Mouse (Mus musculus): ENCODE measurements around the gene Shb. TPM values are rescaled to one million over a fixed set of nuclear protein-coding genes. Genes with fewer than 3 reads are reported as not detected.

Gene Shb
- polyA plus RNA-seq, 1 experiment from 2014 or later: 2.6 TPM

DNA sequence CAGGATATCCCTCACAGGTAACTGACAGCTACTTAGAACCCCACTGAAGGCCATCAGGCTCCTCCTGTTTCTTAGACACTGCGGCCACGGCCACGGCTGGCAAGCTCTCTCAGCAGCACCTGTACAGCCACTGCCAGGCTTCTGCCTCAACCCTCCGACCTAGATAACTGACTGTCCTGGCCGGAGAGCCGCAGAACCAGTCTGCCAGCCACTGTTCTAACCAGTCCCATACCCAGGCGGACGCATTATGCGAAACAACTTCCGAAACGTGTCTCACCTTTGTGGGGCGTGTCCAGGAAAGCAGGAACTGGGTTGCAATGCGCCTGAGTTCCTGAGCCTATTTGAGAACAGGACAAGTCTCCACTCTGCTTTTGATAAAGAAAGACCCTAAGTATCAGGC lies 50.0 kb downstream of the Shb start:
- H3K4me1 ChIP-seq (ENCODE audit: control insufficient read depth, insufficient read depth, low read depth, low read length): peaks cover 25% of the 10 kb centered on the region
- ATAC-seq: no peak
- WGBS: 91% methylated on average over 13 of the region's 13 CpGs
- no peaks in the 10 kb centered on the region for H3K27me3 ChIP-seq (replicated peaks; ENCODE audit: control insufficient read depth, insufficient read depth, low read length)
- H3K9me3 ChIP-seq (ENCODE audit: control insufficient read depth, low read length): no peaks in the 10 kb centered on the region
- no peak overlapping the region for H3K9ac ChIP-seq (ENCODE audit: low read depth, low read length)
- no peaks in the 10 kb centered on the region for H3K36me3 ChIP-seq (ENCODE audit: control insufficient read depth, insufficient read depth, low read length)
- no peak overlapping the region for H3K27ac ChIP-seq (ENCODE audit: low read depth, low read length)
- H3K4me3 ChIP-seq (ENCODE audit: low read length): no peak overlapping the region
- H3K4me2 ChIP-seq (ENCODE audit: low read length): no peak overlapping the region

DNA sequence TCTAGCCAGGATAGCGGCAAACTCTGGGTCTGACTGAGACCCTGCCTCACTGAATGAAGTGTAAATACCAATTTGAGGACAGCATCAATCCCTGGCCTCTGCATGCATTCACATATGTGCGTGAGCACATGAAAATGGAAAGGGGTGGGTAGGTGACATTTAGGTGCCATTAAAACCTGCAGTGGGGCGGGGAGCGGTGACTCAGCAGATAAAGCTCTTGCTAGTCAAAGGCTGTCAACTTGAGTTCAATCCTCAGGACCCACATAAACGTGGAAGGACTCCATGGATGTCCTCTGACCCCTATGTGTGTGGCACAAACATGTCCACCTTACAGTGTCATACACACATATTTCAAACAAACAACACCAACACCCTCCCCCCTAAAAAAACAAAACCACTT lies 50.8 kb downstream of the Shb start:
- H3K4me3 ChIP-seq (ENCODE audit: low read length): no peak overlapping the region
- H3K27ac ChIP-seq (ENCODE audit: low read depth, low read length): no peak overlapping the region
- no peaks in the 10 kb centered on the region for H3K9me3 ChIP-seq (ENCODE audit: control insufficient read depth, low read length)
- no peak overlapping the region for H3K9ac ChIP-seq (ENCODE audit: low read depth, low read length)
- peaks cover 25% of the 10 kb centered on the region for H3K4me1 ChIP-seq (ENCODE audit: control insufficient read depth, insufficient read depth, low read depth, low read length)
- WGBS: 84% methylated on average over 5 of the region's 5 CpGs
- no peak overlapping the region for H3K4me2 ChIP-seq (ENCODE audit: low read length)
- no peak for ATAC-seq
- H3K27me3 ChIP-seq (replicated peaks; ENCODE audit: control insufficient read depth, insufficient read depth, low read length): no peaks in the 10 kb centered on the region
- H3K36me3 ChIP-seq (ENCODE audit: control insufficient read depth, insufficient read depth, low read length): no peaks in the 10 kb centered on the region

DNA sequence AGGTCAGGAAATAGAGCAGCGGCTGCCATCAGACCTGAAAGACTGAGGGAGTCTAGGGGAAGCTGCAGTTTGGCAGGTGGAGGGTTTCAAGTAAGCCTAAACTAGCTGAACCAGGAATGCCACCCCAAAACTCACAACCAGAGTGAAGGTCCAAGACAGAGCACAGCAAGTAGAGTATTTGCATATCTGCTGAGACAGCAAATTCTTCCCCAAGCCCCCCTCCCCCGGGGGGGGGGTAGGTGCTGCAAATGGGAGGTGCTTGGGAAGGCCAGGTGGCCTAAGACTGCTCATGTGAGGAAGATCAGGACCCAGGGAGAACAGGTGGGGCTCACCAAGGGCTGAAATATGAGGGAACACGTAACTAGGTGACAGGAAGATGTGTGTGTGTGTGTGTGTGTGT lies 51.7 kb downstream of the Shb start:
- no peak for ATAC-seq
- no peaks in the 10 kb centered on the region for H3K9me3 ChIP-seq (ENCODE audit: control insufficient read depth, low read length)
- no peaks in the 10 kb centered on the region for H3K27me3 ChIP-seq (replicated peaks; ENCODE audit: control insufficient read depth, insufficient read depth, low read length)
- no peak overlapping the region for H3K9ac ChIP-seq (ENCODE audit: low read depth, low read length)
- H3K27ac ChIP-seq (ENCODE audit: low read depth, low read length): no peak overlapping the region
- H3K4me3 ChIP-seq (ENCODE audit: low read length): no peak overlapping the region
- H3K4me2 ChIP-seq (ENCODE audit: low read length): no peak overlapping the region
- H3K36me3 ChIP-seq (ENCODE audit: control insufficient read depth, insufficient read depth, low read length): no peaks in the 10 kb centered on the region
- 73% methylated on average over 3 of the region's 3 CpGs for whole genome bisulfite sequencing
- peaks cover 28% of the 10 kb centered on the region for H3K4me1 ChIP-seq (ENCODE audit: control insufficient read depth, insufficient read depth, low read depth, low read length)

DNA sequence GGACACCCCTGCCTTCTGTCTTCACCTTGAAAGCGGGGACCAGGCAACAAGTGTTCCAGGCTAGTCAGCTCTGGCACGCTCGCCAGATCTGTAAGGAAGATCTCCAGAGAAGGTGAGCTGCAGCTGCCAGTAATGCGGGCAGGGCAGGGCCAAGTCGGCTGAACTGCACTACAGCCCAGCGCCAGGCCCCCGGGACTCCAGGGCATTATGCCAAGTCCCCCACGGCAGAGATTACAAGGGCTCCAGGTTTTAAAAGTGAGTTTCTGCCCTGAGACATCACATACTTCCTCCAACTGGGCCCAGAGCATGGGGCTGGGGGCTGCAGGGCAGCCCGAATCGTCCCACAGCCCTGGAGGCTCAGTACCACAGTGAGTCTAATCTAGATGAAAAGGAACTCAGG lies 52.8 kb downstream of the Shb start:
- no peak overlapping the region for H3K27ac ChIP-seq (ENCODE audit: low read depth, low read length)
- H3K27me3 ChIP-seq (replicated peaks; ENCODE audit: control insufficient read depth, insufficient read depth, low read length): no peaks in the 10 kb centered on the region
- peaks cover 29% of the 10 kb centered on the region for H3K4me1 ChIP-seq (ENCODE audit: control insufficient read depth, insufficient read depth, low read depth, low read length)
- H3K4me2 ChIP-seq (ENCODE audit: low read length): no peak overlapping the region
- WGBS: 64% methylated on average over 10 of the region's 10 CpGs
- no peak for ATAC-seq
- H3K4me3 ChIP-seq (ENCODE audit: low read length): no peak overlapping the region
- no peaks in the 10 kb centered on the region for H3K36me3 ChIP-seq (ENCODE audit: control insufficient read depth, insufficient read depth, low read length)
- H3K9me3 ChIP-seq (ENCODE audit: control insufficient read depth, low read length): no peaks in the 10 kb centered on the region
- no peak overlapping the region for H3K9ac ChIP-seq (ENCODE audit: low read depth, low read length)

DNA sequence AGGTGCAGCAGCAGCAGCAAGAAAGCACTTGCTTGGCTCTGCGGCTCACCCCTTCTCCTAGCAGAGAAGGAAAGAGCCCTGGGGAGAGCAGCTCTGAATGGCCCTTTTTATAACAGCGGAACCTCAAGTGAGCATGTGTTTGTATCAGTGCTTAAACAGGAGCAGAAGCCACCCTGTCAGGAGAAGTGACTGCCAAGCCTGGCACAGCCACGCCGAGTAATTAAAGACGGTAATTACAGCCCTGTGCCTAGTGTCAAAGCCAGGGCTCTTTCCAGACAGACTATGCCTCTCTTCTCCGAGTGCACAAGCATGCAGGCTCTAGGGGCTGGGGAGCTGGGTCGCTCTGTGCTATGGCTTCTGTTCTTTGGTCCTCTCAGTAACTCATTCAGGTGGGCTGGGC lies 54.1 kb downstream of the Shb start:
- Histone ChIP-seq H3K9me3 (ENCODE audit: control insufficient read depth, low read length) (no peaks in the 10 kb centered on the region), H3K27me3 (replicated peaks; ENCODE audit: control insufficient read depth, insufficient read depth, low read length) (no peaks in the 10 kb centered on the region), H3K9ac (ENCODE audit: low read depth, low read length) (0 out of 2 replicates have a peak overlapping the region, but pooled peaks have one; percentile 36), H3K4me1 (ENCODE audit: control insufficient read depth, insufficient read depth, low read depth, low read length) (peaks cover 39% of the 10 kb centered on the region), H3K27ac (ENCODE audit: low read depth, low read length) (0 out of 2 replicates have a peak overlapping the region, but pooled peaks have one; percentile 18), H3K4me3 (ENCODE audit: low read length) (no peak overlapping the region), H3K4me2 (ENCODE audit: low read length) (no peak overlapping the region), H3K36me3 (ENCODE audit: control insufficient read depth, insufficient read depth, low read length) (no peaks in the 10 kb centered on the region)
- ATAC-seq: peak; percentile 79
- 23% methylated on average over 7 of the region's 7 CpGs for WGBS

DNA sequence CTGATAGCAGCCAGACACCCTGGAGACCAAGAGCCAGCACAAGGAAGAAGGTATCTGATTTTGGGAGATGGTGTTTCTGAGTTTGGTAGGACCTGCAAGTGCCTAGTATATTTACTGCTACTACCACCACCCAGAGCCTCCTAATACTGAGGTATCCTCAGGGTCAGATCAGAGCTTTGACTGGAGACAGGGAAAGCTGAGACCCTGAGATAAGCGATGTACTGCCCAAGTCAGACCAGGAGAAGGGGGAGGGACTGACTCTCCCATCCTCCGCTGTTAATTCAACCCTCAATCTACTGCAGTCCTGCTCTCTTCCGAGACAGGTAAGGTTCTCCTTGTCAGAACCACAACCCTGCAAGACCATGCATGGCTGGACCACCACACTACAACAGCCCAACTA lies 55.2 kb downstream of the Shb start:
- Histone ChIP-seq H3K4me2 (ENCODE audit: low read length) (no peak overlapping the region), H3K27ac (ENCODE audit: low read depth, low read length) (no peak overlapping the region), H3K27me3 (replicated peaks; ENCODE audit: control insufficient read depth, insufficient read depth, low read length) (no peaks in the 10 kb centered on the region), H3K9ac (ENCODE audit: low read depth, low read length) (no peak overlapping the region), H3K4me3 (ENCODE audit: low read length) (no peak overlapping the region), H3K9me3 (ENCODE audit: control insufficient read depth, low read length) (no peaks in the 10 kb centered on the region), H3K4me1 (ENCODE audit: control insufficient read depth, insufficient read depth, low read depth, low read length) (peaks cover 50% of the 10 kb centered on the region), H3K36me3 (ENCODE audit: control insufficient read depth, insufficient read depth, low read length) (no peaks in the 10 kb centered on the region)
- WGBS: 95% methylated on average over 3 of the region's 3 CpGs
- ATAC-seq: no peak

DNA sequence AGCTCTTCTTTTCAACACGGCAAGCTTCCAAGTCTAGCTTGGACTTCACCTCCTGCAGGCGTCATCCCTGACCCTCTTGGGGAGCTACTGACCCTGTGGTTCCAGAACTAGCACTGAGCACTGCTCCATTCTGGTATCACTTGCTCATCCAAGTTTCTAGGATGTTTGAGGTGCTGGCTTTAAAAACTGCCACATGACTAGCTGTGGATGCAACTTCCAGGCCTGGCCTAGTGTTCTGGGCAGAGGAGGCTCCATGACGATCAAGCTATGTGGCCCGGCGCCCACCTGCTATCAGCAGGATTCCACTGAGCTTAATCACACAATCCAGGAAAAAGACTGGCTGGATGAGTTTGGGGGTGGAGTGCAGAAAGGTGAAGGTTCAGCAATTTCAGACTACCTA lies 57.4 kb downstream of the Shb start:
- H3K9ac ChIP-seq (ENCODE audit: low read depth, low read length): no peak overlapping the region
- no peak overlapping the region for H3K4me3 ChIP-seq (ENCODE audit: low read length)
- no peak for ATAC-seq
- no peak overlapping the region for H3K4me2 ChIP-seq (ENCODE audit: low read length)
- no peak overlapping the region for H3K27ac ChIP-seq (ENCODE audit: low read depth, low read length)
- H3K9me3 ChIP-seq (ENCODE audit: control insufficient read depth, low read length): no peaks in the 10 kb centered on the region
- WGBS: 84% methylated on average over 5 of the region's 5 CpGs
- H3K4me1 ChIP-seq (ENCODE audit: control insufficient read depth, insufficient read depth, low read depth, low read length): peaks cover 55% of the 10 kb centered on the region
- no peaks in the 10 kb centered on the region for H3K27me3 ChIP-seq (replicated peaks; ENCODE audit: control insufficient read depth, insufficient read depth, low read length)
- H3K36me3 ChIP-seq (ENCODE audit: control insufficient read depth, insufficient read depth, low read length): no peaks in the 10 kb centered on the region

DNA sequence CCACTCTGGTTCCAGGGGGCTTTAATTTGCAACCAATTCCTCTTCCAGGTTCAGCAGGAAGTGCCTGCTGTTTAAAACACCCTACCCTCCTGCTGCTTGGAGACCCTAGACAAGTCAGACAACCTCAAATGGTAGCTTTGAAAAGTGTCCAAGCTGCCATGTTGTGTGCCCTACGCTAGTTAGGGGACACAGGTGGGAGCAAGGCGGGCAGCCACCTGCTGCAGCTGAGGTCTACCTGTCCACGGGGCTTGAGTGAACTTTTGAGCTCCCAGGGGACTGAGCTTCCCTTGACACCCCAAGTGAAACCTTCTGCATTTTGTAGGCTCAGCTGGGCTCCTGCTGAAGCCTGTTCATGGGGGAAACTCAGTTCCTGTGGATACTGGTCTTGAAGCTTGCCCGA lies 58.1 kb downstream of the Shb start:
- Histone ChIP-seq H3K9ac (ENCODE audit: low read depth, low read length) (no peak overlapping the region), H3K4me3 (ENCODE audit: low read length) (no peak overlapping the region), H3K36me3 (ENCODE audit: control insufficient read depth, insufficient read depth, low read length) (no peaks in the 10 kb centered on the region), H3K4me2 (ENCODE audit: low read length) (no peak overlapping the region), H3K4me1 (ENCODE audit: control insufficient read depth, insufficient read depth, low read depth, low read length) (peaks cover 50% of the 10 kb centered on the region), H3K27me3 (replicated peaks; ENCODE audit: control insufficient read depth, insufficient read depth, low read length) (no peaks in the 10 kb centered on the region), H3K9me3 (ENCODE audit: control insufficient read depth, low read length) (no peaks in the 10 kb centered on the region), H3K27ac (ENCODE audit: low read depth, low read length) (no peak overlapping the region)
- no peak for ATAC-seq
- WGBS: 82% methylated on average over 4 of the region's 4 CpGs

DNA sequence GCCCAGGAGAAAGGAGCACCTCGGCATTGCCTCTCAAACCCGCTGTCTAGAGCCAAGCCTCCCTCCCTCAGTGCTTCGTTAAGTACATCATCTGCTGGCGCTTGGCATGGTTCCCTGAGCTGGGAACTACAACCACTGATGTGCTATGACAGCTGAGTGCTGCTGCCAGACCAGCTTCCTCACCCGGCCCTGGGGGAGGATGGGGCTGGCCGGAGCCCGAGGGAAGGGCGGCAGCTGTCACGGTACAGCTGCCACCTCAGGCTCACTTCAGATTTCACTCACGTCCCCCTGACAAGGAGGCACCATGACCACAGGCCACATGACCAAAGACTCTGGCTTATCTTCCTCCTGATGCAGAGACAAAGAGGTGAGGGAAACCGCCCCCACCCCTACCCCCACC lies 59.1 kb downstream of the Shb start:
- Histone ChIP-seq H3K9ac (ENCODE audit: low read depth, low read length) (no peak overlapping the region; the same call in 1 of the 2 replicates), H3K27ac (ENCODE audit: low read depth, low read length) (no peak overlapping the region; the same call in 1 of the 2 replicates), H3K4me3 (ENCODE audit: low read length) (no peak overlapping the region), H3K4me2 (ENCODE audit: low read length) (no peak overlapping the region), H3K9me3 (ENCODE audit: control insufficient read depth, low read length) (no peaks in the 10 kb centered on the region), H3K27me3 (replicated peaks; ENCODE audit: control insufficient read depth, insufficient read depth, low read length) (no peaks in the 10 kb centered on the region), H3K4me1 (ENCODE audit: control insufficient read depth, insufficient read depth, low read depth, low read length) (peaks cover 40% of the 10 kb centered on the region), H3K36me3 (ENCODE audit: control insufficient read depth, insufficient read depth, low read length) (no peaks in the 10 kb centered on the region)
- peak; percentile 76 for ATAC-seq
- WGBS: 13% methylated on average over 11 of the region's 11 CpGs

DNA sequence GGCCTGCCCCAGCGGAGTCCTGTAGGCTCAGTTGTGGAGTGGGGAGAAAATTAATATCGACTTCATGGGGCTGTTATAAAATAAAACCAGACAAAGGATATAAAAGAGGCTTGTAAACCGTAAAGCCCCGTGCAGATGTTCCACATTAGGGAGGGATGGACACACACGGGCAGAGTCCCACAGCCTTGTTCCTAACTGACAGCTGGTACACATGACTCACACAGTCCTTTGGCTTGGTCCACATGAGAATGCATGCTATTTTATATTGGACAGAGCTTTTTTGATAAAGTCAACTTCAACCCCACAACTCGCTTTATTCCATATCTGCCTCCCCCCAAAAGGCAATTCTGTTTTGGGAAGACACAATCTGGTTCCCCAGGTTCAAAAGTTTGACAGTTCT lies 59.6 kb downstream of the Shb start:
- no peaks in the 10 kb centered on the region for H3K27me3 ChIP-seq (replicated peaks; ENCODE audit: control insufficient read depth, insufficient read depth, low read length)
- no peak overlapping the region for H3K4me3 ChIP-seq (ENCODE audit: low read length)
- H3K9ac ChIP-seq (ENCODE audit: low read depth, low read length): no peak overlapping the region; the same call in 1 of the 2 replicates
- ATAC-seq: no peak
- peaks cover 35% of the 10 kb centered on the region for H3K4me1 ChIP-seq (ENCODE audit: control insufficient read depth, insufficient read depth, low read depth, low read length)
- H3K4me2 ChIP-seq (ENCODE audit: low read length): no peak overlapping the region
- peak overlapping the region; percentile 53; the same call in 1 of the 2 replicates for H3K27ac ChIP-seq (ENCODE audit: low read depth, low read length)
- H3K9me3 ChIP-seq (ENCODE audit: control insufficient read depth, low read length): no peaks in the 10 kb centered on the region
- no peaks in the 10 kb centered on the region for H3K36me3 ChIP-seq (ENCODE audit: control insufficient read depth, insufficient read depth, low read length)
- 36% methylated on average over 6 of the region's 6 CpGs for WGBS
